Mouse (Mus musculus): ENCODE data around the gene Nrde2.

DNA sequence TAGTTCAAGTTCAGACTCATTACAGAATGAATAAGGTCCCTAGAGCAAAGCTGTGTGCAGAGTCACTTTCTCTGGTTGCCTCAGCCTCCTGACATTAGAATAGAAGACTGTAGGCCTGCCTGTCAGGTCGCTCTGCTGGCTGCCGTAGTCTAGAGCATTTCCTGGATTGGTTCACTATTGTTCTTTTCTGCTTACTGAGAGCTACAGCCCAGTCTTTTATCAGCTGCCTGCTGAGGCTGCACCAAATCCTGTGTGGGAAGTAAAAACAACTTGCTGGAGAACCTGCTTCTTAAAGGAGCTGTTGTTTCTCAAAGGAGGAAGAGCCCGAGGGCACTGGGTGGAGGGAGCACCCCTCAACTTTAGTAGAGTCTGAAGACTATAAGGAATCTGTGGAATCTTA is 44.3 kb upstream of the Nrde2 start:
- TF ChIP-seq CTCF (IDR thresholded peaks at IDR 0.05; ENCODE audit: control insufficient read depth, insufficient read depth, insufficient replicate concordance, low read depth, low read length) = no peak
- no peak for TF ChIP-seq POLR2A (IDR thresholded peaks at IDR 0.05; ENCODE audit: control insufficient read depth, low read depth, low read length)

Measured in testis, adult 2 months (tissue).